Comparison of ENCODE assay signal across 30 mouse cellular contexts in the genomic region with DNA sequence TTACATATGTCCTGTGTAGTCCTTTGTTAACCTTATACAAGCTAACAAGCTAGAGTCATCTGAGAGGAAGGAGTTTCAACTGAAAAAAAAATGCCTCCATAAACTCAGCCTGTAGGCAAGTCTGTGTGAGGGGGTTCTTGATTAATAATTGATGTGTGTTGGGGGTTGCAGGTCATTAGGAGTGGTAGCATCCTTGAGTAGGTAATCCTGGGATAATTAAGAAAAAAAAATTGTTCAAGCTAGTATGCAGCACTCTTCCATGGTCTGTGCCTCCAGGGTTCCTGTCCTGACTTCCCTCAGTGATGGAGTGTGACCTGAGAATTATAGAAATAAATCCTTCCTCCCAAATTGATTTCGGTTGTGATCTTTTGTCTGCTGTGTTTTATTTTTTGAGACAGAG. TPM values are rescaled to one million over a fixed set of nuclear protein-coding genes. Genes with fewer than 3 reads are reported as not detected.
DNase-seq lines count a peak whose midpoint lies in the region; ATAC-seq lines count a peak whose summit lies in the region.
"Had no signal": no experiment of that assay in that cellular context is flagged by ENCODE, and none has a peak within 500 bp of the region (broad histone marks: within the 10 kb centered on the region; RNA-seq: fewer than 3 reads in every experiment).

No protein-coding gene starts in this region.

- peak; percentile 47; the same call in 1 of the 2 replicates for ATAC-seq in hindbrain, embryonic 11.5 days (ENCODE audit: low FRiP score)
- peak; percentile 46; the same call in 1 of the 2 replicates for ATAC-seq in midbrain, embryonic 11.5 days (ENCODE audit: low FRiP score)
- no peak; the same call in 1 of the 2 replicates for ATAC-seq in midbrain, embryonic 16.5 days
- peak; percentile 71; the same call in 1 of the 2 replicates for ATAC-seq in midbrain, embryonic 13.5 days
- peak; percentile 72; the same call in 1 of the 2 replicates for ATAC-seq in midbrain, embryonic 15.5 days (replicated peaks)
- ATAC-seq in erythroid progenitor cell, adult 5-6 weeks (replicated peaks; ENCODE audit: low FRiP score, poor library complexity, severe bottlenecking), result no peak
- ATAC-seq: activated CD4-positive, CD25-positive, alpha-beta regulatory T cell, adult 4 months; CD4-positive, CD25-positive, alpha-beta regulatory T cell, adult 4 months; forebrain, embryonic 13.5 days; forebrain, embryonic 15.5 days had no signal

- no peaks in the 10 kb centered on the region for H3K27me3 ChIP-seq in hindbrain, embryonic 11.5 days (ENCODE audit: control insufficient read depth, insufficient read depth, low read length)
- H3K27me3 ChIP-seq in hindbrain, embryonic 10.5 days (ENCODE audit: insufficient read depth, poor library complexity, severe bottlenecking), result no peaks in the 10 kb centered on the region
- no peaks in the 10 kb centered on the region for H3K27me3 ChIP-seq in midbrain, embryonic 11.5 days (ENCODE audit: control insufficient read depth, insufficient read depth, low read length)
- H3K27me3 ChIP-seq in midbrain, embryonic 16.5 days (ENCODE audit: control insufficient read depth, insufficient read depth, low read depth, low read length), result no peaks in the 10 kb centered on the region
- no peaks in the 10 kb centered on the region for H3K27me3 ChIP-seq in midbrain, embryonic 13.5 days
- H3K27me3 ChIP-seq in midbrain, embryonic 10.5 days (ENCODE audit: low read depth, poor library complexity, severe bottlenecking), result no peaks in the 10 kb centered on the region
- no peaks in the 10 kb centered on the region for H3K27me3 ChIP-seq in midbrain, embryonic 15.5 days (replicated peaks)
- H3K27me3 ChIP-seq: CH12.LX; embryonic facial prominence, embryonic 13.5 days; embryonic facial prominence, embryonic 15.5 days; forebrain, embryonic 13.5 days; forebrain, embryonic 15.5 days had no signal

- H3K9ac ChIP-seq in hindbrain, embryonic 11.5 days (ENCODE audit: low read depth, low read length), result no peak overlapping the region
- no peak overlapping the region for H3K9ac ChIP-seq in midbrain, embryonic 11.5 days (ENCODE audit: low read length)
- H3K9ac ChIP-seq in midbrain, embryonic 16.5 days (ENCODE audit: low read depth, low read length), result no peak overlapping the region
- no peak overlapping the region for H3K9ac ChIP-seq in midbrain, embryonic 13.5 days (replicated peaks)
- H3K9ac ChIP-seq in midbrain, embryonic 15.5 days, result no peak overlapping the region
- H3K9ac ChIP-seq: embryonic facial prominence, embryonic 13.5 days; embryonic facial prominence, embryonic 15.5 days; forebrain, embryonic 13.5 days; forebrain, embryonic 15.5 days had no signal

- no peak overlapping the region for H3K4me3 ChIP-seq in hindbrain, embryonic 11.5 days (ENCODE audit: low read depth, low read length)
- H3K4me3 ChIP-seq in hindbrain, embryonic 10.5 days, result no peak overlapping the region
- no peak overlapping the region for H3K4me3 ChIP-seq in midbrain, embryonic 11.5 days (ENCODE audit: low read depth, low read length)
- H3K4me3 ChIP-seq in midbrain, embryonic 16.5 days (ENCODE audit: low read depth, low read length), result no peak overlapping the region
- no peak overlapping the region for H3K4me3 ChIP-seq in midbrain, embryonic 13.5 days (replicated peaks)
- H3K4me3 ChIP-seq in midbrain, embryonic 10.5 days, result no peak overlapping the region
- H3K4me3 ChIP-seq in midbrain, embryonic 15.5 days, result no peak overlapping the region
- H3K4me3 ChIP-seq: embryonic facial prominence, embryonic 13.5 days; embryonic facial prominence, embryonic 15.5 days; erythroblast, embryonic 14.5 days; forebrain, embryonic 13.5 days; forebrain, embryonic 15.5 days had no signal

- DNase-seq in hindbrain, embryonic 11.5 days (ENCODE audit: low spot score), result no peak
- no peak for DNase-seq in hindbrain, embryonic 10.5 days (ENCODE audit: low spot score)
- no peak for DNase-seq in midbrain, embryonic 11.5 days (ENCODE audit: low spot score, missing footprints)
- no peak for DNase-seq in midbrain, embryonic 10.5 days (ENCODE audit: low spot score)
- DNase-seq: adrenal gland, adult 8-10 months; adrenal gland, postnatal 14 days; adrenal gland, postnatal 36 days; B cell, adult 2 months; cerebellum, adult 11 months; cerebellum, adult 18-20 months; cerebellum, adult 8-10 months; cerebellum, adult 9-11 months; cerebellum, postnatal 14 days; cerebellum, postnatal 36 days; embryo, embryonic 11 days had no signal

- H3K27ac ChIP-seq in hindbrain, embryonic 11.5 days (ENCODE audit: low read depth, low read length), result no peak overlapping the region
- H3K27ac ChIP-seq in hindbrain, embryonic 10.5 days, result no peak overlapping the region
- H3K27ac ChIP-seq in midbrain, embryonic 11.5 days (ENCODE audit: low read depth, low read length), result no peak overlapping the region
- H3K27ac ChIP-seq in midbrain, embryonic 16.5 days (ENCODE audit: low read length), result no peak overlapping the region
- peak overlapping the region; percentile 21; the same call in 1 of the 2 replicates for H3K27ac ChIP-seq in midbrain, embryonic 13.5 days
- H3K27ac ChIP-seq in midbrain, embryonic 10.5 days (replicated peaks), result no peak overlapping the region
- H3K27ac ChIP-seq in midbrain, embryonic 15.5 days, result no peak overlapping the region
- H3K27ac ChIP-seq: embryonic facial prominence, embryonic 13.5 days; embryonic facial prominence, embryonic 15.5 days; forebrain, embryonic 13.5 days; forebrain, embryonic 15.5 days had no signal

- no peaks in the 10 kb centered on the region for H3K36me3 ChIP-seq in hindbrain, embryonic 11.5 days (ENCODE audit: control insufficient read depth, insufficient read depth, low read length)
- H3K36me3 ChIP-seq in hindbrain, embryonic 10.5 days, result no peaks in the 10 kb centered on the region
- no peaks in the 10 kb centered on the region for H3K36me3 ChIP-seq in midbrain, embryonic 11.5 days (ENCODE audit: control insufficient read depth, insufficient read depth, low read length)
- H3K36me3 ChIP-seq in midbrain, embryonic 16.5 days (ENCODE audit: control insufficient read depth, insufficient read depth, low read length), result no peaks in the 10 kb centered on the region
- H3K36me3 ChIP-seq in midbrain, embryonic 13.5 days, result no peaks in the 10 kb centered on the region
- no peaks in the 10 kb centered on the region for H3K36me3 ChIP-seq in midbrain, embryonic 10.5 days
- no peaks in the 10 kb centered on the region for H3K36me3 ChIP-seq in midbrain, embryonic 15.5 days (replicated peaks)
- H3K36me3 ChIP-seq: embryonic facial prominence, embryonic 13.5 days; embryonic facial prominence, embryonic 15.5 days; forebrain, embryonic 15.5 days; G1E had no signal

- H3K4me2 ChIP-seq in hindbrain, embryonic 11.5 days (replicated peaks; ENCODE audit: low read depth, low read length), result no peak overlapping the region
- H3K4me2 ChIP-seq in midbrain, embryonic 11.5 days, result no peak overlapping the region
- no peak overlapping the region for H3K4me2 ChIP-seq in midbrain, embryonic 16.5 days (ENCODE audit: low read length)
- H3K4me2 ChIP-seq in midbrain, embryonic 13.5 days (replicated peaks), result no peak overlapping the region
- no peak overlapping the region for H3K4me2 ChIP-seq in midbrain, embryonic 15.5 days
- H3K4me2 ChIP-seq: embryonic facial prominence, embryonic 13.5 days; embryonic facial prominence, embryonic 15.5 days; forebrain, embryonic 13.5 days; forebrain, embryonic 15.5 days had no signal

- H3K9me3 ChIP-seq in hindbrain, embryonic 11.5 days (ENCODE audit: control insufficient read depth, low read length), result no peaks in the 10 kb centered on the region
- no peaks in the 10 kb centered on the region for H3K9me3 ChIP-seq in hindbrain, embryonic 10.5 days
- H3K9me3 ChIP-seq in midbrain, embryonic 11.5 days (ENCODE audit: control insufficient read depth, low read length), result no peaks in the 10 kb centered on the region
- no peaks in the 10 kb centered on the region for H3K9me3 ChIP-seq in midbrain, embryonic 16.5 days (replicated peaks; ENCODE audit: control insufficient read depth, low read length, poor library complexity, severe bottlenecking)
- H3K9me3 ChIP-seq in midbrain, embryonic 13.5 days, result no peaks in the 10 kb centered on the region
- no peaks in the 10 kb centered on the region for H3K9me3 ChIP-seq in midbrain, embryonic 10.5 days (replicated peaks)
- H3K9me3 ChIP-seq in midbrain, embryonic 15.5 days, result no peaks in the 10 kb centered on the region
- H3K9me3 ChIP-seq: embryonic facial prominence, embryonic 13.5 days; embryonic facial prominence, embryonic 15.5 days; forebrain, embryonic 13.5 days; forebrain, embryonic 15.5 days had no signal

- 79% methylated on average over 1 of the region's 1 CpGs for WGBS in hindbrain, embryonic 11.5 days
- 85% methylated on average over 1 of the region's 1 CpGs for WGBS in hindbrain, embryonic 10.5 days
- 93% methylated on average over 1 of the region's 1 CpGs for WGBS in midbrain, embryonic 11.5 days
- WGBS in midbrain, embryonic 16.5 days, result 85% methylated on average over 1 of the region's 1 CpGs
- 81% methylated on average over 1 of the region's 1 CpGs for WGBS in midbrain, embryonic 13.5 days
- WGBS in midbrain, embryonic 10.5 days, result 87% methylated on average over 1 of the region's 1 CpGs
- 77% methylated on average over 1 of the region's 1 CpGs for WGBS in midbrain, embryonic 15.5 days

- no peaks in the 10 kb centered on the region for H3K4me1 ChIP-seq in hindbrain, embryonic 11.5 days (replicated peaks; ENCODE audit: control insufficient read depth, insufficient read depth, low read length)
- no peaks in the 10 kb centered on the region for H3K4me1 ChIP-seq in hindbrain, embryonic 10.5 days (replicated peaks)
- no peaks in the 10 kb centered on the region for H3K4me1 ChIP-seq in midbrain, embryonic 11.5 days (ENCODE audit: control insufficient read depth, insufficient read depth, low read length)
- peaks cover 4% of the 10 kb centered on the region; the same call in 1 of the 2 replicates for H3K4me1 ChIP-seq in midbrain, embryonic 16.5 days (ENCODE audit: control insufficient read depth, insufficient read depth, low read length)
- H3K4me1 ChIP-seq in midbrain, embryonic 13.5 days (replicated peaks), result 0 out of 2 replicates have a peak, but pooled peaks cover 2% of the 10 kb centered on the region
- no peaks in the 10 kb centered on the region for H3K4me1 ChIP-seq in midbrain, embryonic 10.5 days
- H3K4me1 ChIP-seq in midbrain, embryonic 15.5 days, result no peaks in the 10 kb centered on the region
- H3K4me1 ChIP-seq: embryonic facial prominence, embryonic 13.5 days; embryonic facial prominence, embryonic 15.5 days; forebrain, embryonic 13.5 days; forebrain, embryonic 15.5 days had no signal

RNA-seq across cellular contexts. Expression of a gene that starts 52.0 kb away (rescaled TPM):
- polyA plus RNA-seq in hindbrain, embryonic 11.5 days (2014; fragmentation: Nextera tagmentation; extraction: Ambion mirVana), result 0.20 and 0.43 TPM in 2 replicates
- polyA plus RNA-seq in hindbrain, embryonic 10.5 days (2016; fragmentation: Nextera tagmentation; extraction: Ambion mirVana), result 0.48 and 0.76 TPM in 2 replicates
- 0.25 TPM in 1 of 2 replicates, not detected in the other for polyA plus RNA-seq in midbrain, embryonic 11.5 days (2014; fragmentation: Nextera tagmentation; extraction: Ambion mirVana)
- polyA plus RNA-seq in midbrain, embryonic 16.5 days (2015; fragmentation: Nextera tagmentation; extraction: Ambion mirVana), result 0.12 TPM in 1 of 2 replicates, not detected in the other
- 0.09 and 0.12 TPM in 2 replicates for polyA plus RNA-seq in midbrain, embryonic 13.5 days (2015; fragmentation: Nextera tagmentation; extraction: Ambion mirVana)
- 0.10 TPM in 1 of 2 replicates, not detected in the other for polyA plus RNA-seq in midbrain, embryonic 10.5 days (2016; fragmentation: Nextera tagmentation; extraction: Ambion mirVana)
- 0.17 and 0.23 TPM in 2 replicates for polyA plus RNA-seq in midbrain, embryonic 15.5 days (2015; fragmentation: Nextera tagmentation; extraction: Ambion mirVana)
- total RNA-seq in erythroid progenitor cell, adult 5-6 weeks (2015; ENCODE audit: low replicate concordance), result not detected in 2 replicates
- not detected in 2 replicates for total RNA-seq in erythroid progenitor cell, adult 5-6 weeks (2017; ENCODE audit: low replicate concordance)
- total RNA-seq: adrenal gland, adult 18-20 months; adrenal gland, adult 8-10 months; adrenal gland, postnatal 14 days; adrenal gland, postnatal 36 days; CH12.LX; common myeloid progenitor, adult 5-6 weeks had no signal
- polyA plus RNA-seq: activated CD4-positive, CD25-positive, alpha-beta regulatory T cell, adult 4 months; CD4-positive, CD25-positive, alpha-beta regulatory T cell, adult 4 months; embryonic facial prominence, embryonic 13.5 days; embryonic facial prominence, embryonic 15.5 days; erythroblast, embryonic 14.5 days; forebrain, embryonic 13.5 days; forebrain, embryonic 15.5 days; G1E had no signal

Comparison
In these comparisons a context has a peak if more than half of its experiments do, and no peak if none do; other contexts are left out.
1. ATAC-seq: peak in hindbrain, embryonic 11.5 days (single experiment), midbrain, embryonic 11.5 days (single experiment), midbrain, embryonic 13.5 days (single experiment) and midbrain, embryonic 15.5 days (single experiment); none in midbrain, embryonic 16.5 days (single experiment) and erythroid progenitor cell, adult 5-6 weeks (single experiment).